Mouse (Mus musculus) embryonic fibroblast, embryonic 13.5 days (primary cell): ENCODE results near the gene Arpc1a.

Source experiments
- CTCF ChIP-seq: IDR thresholded peaks from 2 replicates; pipeline ENCODE4 v1.5.1; 2011; ENCODE audit warnings: mild to moderate bottlenecking, control low read depth, low read length, moderate library complexity, borderline replicate concordance; ENCODE audit not compliant: insufficient read depth
- POLR2A ChIP-seq: IDR thresholded peaks from 2 replicates; pipeline ENCODE4 v1.6.1; 2011; ENCODE audit warnings: low read depth, mild to moderate bottlenecking, control low read depth, low read length, moderate library complexity

GRCm38 (mm10) chr5:145069707-145070106 lies 13.9 kb upstream of the Arpc1a start:
- TF ChIP-seq CTCF (peak; percentile 73; the same call in 1 of the 2 replicates), POLR2A (no peak)
